Mouse (Mus musculus): Measurements from ENCODE around the gene Bcat2.

- TF ChIP-seq CTCF (IDR thresholded peaks at IDR 0.05): no peak; the same call in 1 of the 2 replicates
- TF ChIP-seq EP300 (IDR thresholded peaks at IDR 0.05): no peak
Measured at GRCm38 (mm10) chr7:45535676-45536075, 34.3 kb upstream of the Bcat2 start.
